Mouse (Mus musculus) kidney, adult 2 months (tissue): ENCODE data around the gene Aloxe3.

Source experiments
- CTCF ChIP-seq: fragments of 200-500 bp; conservative IDR thresholded peaks from 2 replicates; pipeline ENCODE4 v1.5.1; 2011; ENCODE audit warnings: low read depth, mild to moderate bottlenecking, control low read depth, low read length, moderate library complexity, mixed read lengths; ENCODE audit not compliant: insufficient read depth, insufficient read length
- POLR2A ChIP-seq: fragments of 200-500 bp; IDR thresholded peaks from one replicate; pipeline ENCODE4 v1.6.1; 2011; ENCODE audit warnings: low read depth, low read length, control low read depth

GRCm38 (mm10) chr11:69155351-69155750 lies 29.7 kb downstream of the Aloxe3 start:
- TF ChIP-seq CTCF (no peak), POLR2A (no peak)
